Mouse (Mus musculus) embryonic facial prominence, embryonic 11.5 days (tissue): ENCODE results near the gene Aff4. TPM values are rescaled to one million over a fixed set of nuclear protein-coding genes. Genes with fewer than 3 reads are reported as not detected.
"Not testable (repeated sequence)": the region's sequence is repeated elsewhere in the genome, so short reads cannot be mapped to it uniquely, and the experiment has no call there.

Experiments
- ATAC-seq: fragments of 200-750 bp; cut with Nextera tagmentation; replicated peaks from 2 replicates; pipeline ENCODE4 v1.8.0; 2017; ENCODE audit warnings: low read depth; ENCODE audit not compliant: insufficient number of reproducible peaks, low FRiP score, low TSS enrichment
- DNase-seq: peaks from one replicate; pipeline ENCODE4 v3.0.0-alpha.2; 2015; ENCODE audit warnings: low spot score
- H3K27ac ChIP-seq: fragments of 300-500 bp; sonication (generic); replicated peaks from 2 replicates; pipeline ENCODE4 v1.5.1; 2014; ENCODE audit warnings: mild to moderate bottlenecking, low read depth, low read length, control low read depth
- H3K27me3 ChIP-seq: fragments of 300-500 bp; sonication (generic); 2 replicates; pipeline ENCODE4 v1.6.1; 2014; ENCODE audit warnings: mild to moderate bottlenecking, low read length, moderate library complexity, mixed read lengths; ENCODE audit not compliant: control insufficient read depth, insufficient read depth
- H3K36me3 ChIP-seq: fragments of 300-500 bp; sonication (generic); replicated peaks from 2 replicates; pipeline ENCODE4 v1.6.1; 2014; ENCODE audit warnings: low read depth, mild to moderate bottlenecking, low read length, moderate library complexity, mixed read lengths; ENCODE audit not compliant: control insufficient read depth, insufficient read depth
- H3K4me1 ChIP-seq: fragments of 300-500 bp; sonication (generic); 2 replicates; pipeline ENCODE4 v1.6.1; 2014; ENCODE audit warnings: low read length, mixed read lengths; ENCODE audit not compliant: control insufficient read depth, insufficient read depth
- H3K4me2 ChIP-seq: fragments of 300-500 bp; sonication (generic); 2 replicates; pipeline ENCODE4 v1.6.1; 2014; ENCODE audit warnings: low read depth, mild to moderate bottlenecking, control low read depth, low read length, moderate library complexity
- H3K4me3 ChIP-seq: fragments of 300-500 bp; sonication (generic); 2 replicates; pipeline ENCODE4 v1.5.1; 2014; ENCODE audit warnings: low read depth, low read length, control low read depth
- H3K9ac ChIP-seq: fragments of 300-500 bp; sonication (generic); replicated peaks from 2 replicates; pipeline ENCODE4 v1.6.1; 2014; ENCODE audit warnings: mild to moderate bottlenecking, control low read depth, low read length
- H3K9me3 ChIP-seq: fragments of 300-500 bp; sonication (generic); replicated peaks from 2 replicates; pipeline ENCODE4 v1.6.1; 2016; ENCODE audit warnings: mild to moderate bottlenecking, low read length, inconsistent platforms, mixed read lengths; ENCODE audit not compliant: control insufficient read depth
- WGBS: fragments of 180-500 bp; shearing (Covaris S2); extraction: QIAGEN DNeasy Blood & Tissue Kit; methylation state at CpG from one replicate; pipeline ENCODE4 v1.1.7; 2014; 5-methylcytosine and 5-hydroxymethylcytosine counted together
- polyA plus RNA-seq: library from polyadenylated mRNA; unstranded; fragments of >200 nt; fragmentation: Nextera tagmentation; extraction: Ambion mirVana; gene quantifications from 2 replicates; pipeline ENCODE4 v1.2.1, GENCODE M21; 2014

The Aff4 gene
- polyA plus RNA-seq, 1 experiment from 2014 or later = 38.5 TPM

DNA sequence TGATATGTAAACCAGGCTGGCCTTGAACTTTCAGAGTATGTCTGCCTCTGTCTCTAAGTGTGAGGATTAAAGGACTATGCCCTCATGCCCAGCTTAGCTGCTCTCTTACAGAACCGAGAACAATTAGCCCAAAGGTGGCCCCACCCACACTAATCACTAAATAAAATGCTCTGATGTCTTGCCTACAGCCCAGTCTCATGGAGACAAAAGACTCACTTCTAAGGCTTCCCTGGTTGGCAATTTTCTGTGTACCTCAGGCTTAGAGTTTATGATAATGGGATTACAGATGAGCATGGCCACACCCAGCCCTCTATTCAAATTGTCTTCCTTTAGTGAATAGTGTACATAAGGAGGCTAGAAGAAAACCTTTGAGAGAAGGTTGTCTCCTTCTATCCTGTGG lies 39.2 kb upstream of the Aff4 start:
- DNase-seq = no peak
- H3K27me3 ChIP-seq = no peaks in the 10 kb centered on the region

GRCm38 (mm10) chr11:53312823-53313222 lies 37.8 kb upstream of the Aff4 start:
- ATAC-seq, H3K36me3 ChIP-seq: not testable (repeated sequence)
- 75% methylated on average over 1 of the region's 1 CpGs for WGBS

More for the DNA sequence above, 39.2 kb upstream of the Aff4 start:
- no peak overlapping the region for H3K27ac ChIP-seq
- H3K36me3 ChIP-seq = no peaks in the 10 kb centered on the region
- no peak for ATAC-seq
- H3K9ac ChIP-seq = no peak overlapping the region
- no peak overlapping the region for H3K4me2 ChIP-seq
- H3K4me3 ChIP-seq = no peak overlapping the region
- H3K4me1 ChIP-seq = no peaks in the 10 kb centered on the region
- no peaks in the 10 kb centered on the region for H3K9me3 ChIP-seq
- 54% methylated on average over 1 of the region's 1 CpGs for WGBS

GRCm38 (mm10) chr11:53314770-53315173 lies 35.9 kb upstream of the Aff4 start:
- no peaks in the 10 kb centered on the region for H3K27me3 ChIP-seq
- H3K9me3 ChIP-seq = no peaks in the 10 kb centered on the region
- no peak for DNase-seq
- WGBS = 37% methylated on average over 1 of the region's 1 CpGs
- H3K4me2 ChIP-seq = no peak overlapping the region
- no peak overlapping the region for H3K9ac ChIP-seq
- no peaks in the 10 kb centered on the region for H3K4me1 ChIP-seq
- no peak overlapping the region for H3K4me3 ChIP-seq
- H3K36me3 ChIP-seq = no peaks in the 10 kb centered on the region
- ATAC-seq = no peak
- H3K27ac ChIP-seq = no peak overlapping the region

More at GRCm38 (mm10) chr11:53312823-53313222, 37.8 kb upstream of the Aff4 start:
- not testable (repeated sequence) for H3K27me3 ChIP-seq, H3K9me3 ChIP-seq, H3K9ac ChIP-seq, H3K4me3 ChIP-seq, H3K4me2 ChIP-seq, H3K4me1 ChIP-seq, H3K27ac ChIP-seq, DNase-seq

GRCm38 (mm10) chr11:53316996-53317395 lies 33.6 kb upstream of the Aff4 start:
- H3K36me3 ChIP-seq = no peaks in the 10 kb centered on the region
- no peak overlapping the region for H3K4me3 ChIP-seq
- H3K27me3 ChIP-seq = no peaks in the 10 kb centered on the region
- no peak overlapping the region for H3K4me2 ChIP-seq
- H3K4me1 ChIP-seq = no peaks in the 10 kb centered on the region
- H3K27ac ChIP-seq = no peak overlapping the region
- ATAC-seq (no peak), DNase-seq (peak; percentile 53)
- H3K9ac ChIP-seq = no peak overlapping the region
- 36% methylated on average over 6 of the region's 6 CpGs for WGBS
- H3K9me3 ChIP-seq = no peaks in the 10 kb centered on the region

DNA sequence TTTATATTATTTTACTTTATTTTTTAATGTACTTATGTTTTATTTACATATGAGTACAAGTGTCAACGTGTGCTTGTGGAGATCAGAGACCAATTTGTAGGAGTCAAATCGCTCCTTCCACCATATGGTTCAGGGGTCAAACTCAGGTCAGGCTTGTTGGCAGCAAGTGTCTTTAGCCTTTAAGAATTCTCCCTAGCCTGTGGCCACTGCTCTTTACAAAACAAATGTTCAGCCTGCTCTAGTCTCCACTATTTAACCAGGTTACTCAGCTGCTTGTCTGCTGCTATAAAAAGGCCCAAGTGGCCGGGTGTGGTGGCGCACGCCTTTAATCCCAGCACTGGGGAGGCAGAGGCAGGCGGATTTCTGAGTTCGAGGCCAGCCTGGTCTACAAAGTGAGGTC lies 32.6 kb upstream of the Aff4 start:
- Histone ChIP-seq H3K4me1 (no peaks in the 10 kb centered on the region), H3K27ac (no peak overlapping the region), H3K27me3 (no peaks in the 10 kb centered on the region), H3K36me3 (no peaks in the 10 kb centered on the region), H3K4me3 (no peak overlapping the region), H3K9me3 (no peaks in the 10 kb centered on the region), H3K4me2 (no peak overlapping the region), H3K9ac (no peak overlapping the region)
- 72% methylated on average over 7 of the region's 7 CpGs for WGBS
- ATAC-seq (no peak), DNase-seq (no peak)

DNA sequence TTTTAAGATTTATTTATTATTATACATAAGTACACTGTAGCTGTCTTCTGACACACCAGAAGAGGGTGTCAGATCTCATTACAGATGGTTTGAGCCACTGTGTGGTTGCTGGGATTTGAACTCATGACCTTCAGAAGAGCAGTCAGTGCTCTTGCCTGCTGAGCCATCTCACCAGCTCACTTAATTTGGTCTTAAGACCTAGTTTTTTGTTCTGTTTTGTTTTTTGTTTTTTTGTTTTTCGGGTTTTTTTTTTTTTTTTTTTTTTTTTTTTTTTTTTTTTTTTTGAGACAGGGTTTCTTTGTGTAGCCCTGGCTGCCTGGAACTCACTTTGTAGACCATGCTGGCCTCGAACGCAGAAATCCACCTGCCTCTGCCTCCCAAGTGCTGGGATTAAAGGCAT lies 32.1 kb upstream of the Aff4 start:
- not testable (repeated sequence) for H3K4me3 ChIP-seq, H3K27me3 ChIP-seq, H3K9ac ChIP-seq, H3K27ac ChIP-seq, H3K4me2 ChIP-seq, H3K36me3 ChIP-seq, H3K9me3 ChIP-seq, DNase-seq, H3K4me1 ChIP-seq, ATAC-seq
- 88% methylated on average over 3 of the region's 3 CpGs for WGBS

DNA sequence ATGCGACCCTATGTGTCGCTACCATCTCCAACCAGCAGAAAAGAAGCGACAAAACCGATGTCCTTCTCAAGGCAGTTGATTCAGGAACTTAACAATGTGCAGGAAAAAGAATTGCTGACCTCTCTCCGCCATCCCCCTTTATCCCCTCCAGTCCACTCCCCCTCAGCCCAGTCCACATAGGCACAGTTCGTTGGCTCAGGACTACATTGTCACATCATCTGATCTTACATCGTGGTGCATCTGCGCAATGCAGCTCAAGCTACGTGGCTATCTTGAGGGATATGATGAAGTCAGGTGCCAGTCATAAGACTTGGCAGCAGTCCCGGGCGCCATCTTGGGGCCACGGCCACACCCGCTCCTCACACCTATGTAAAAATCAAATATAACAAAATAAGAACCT lies 30.8 kb upstream of the Aff4 start:
- H3K4me3 ChIP-seq, H3K9ac ChIP-seq, H3K27me3 ChIP-seq, ATAC-seq, H3K27ac ChIP-seq, H3K36me3 ChIP-seq, DNase-seq, H3K4me2 ChIP-seq, H3K9me3 ChIP-seq, H3K4me1 ChIP-seq: not testable (repeated sequence)
- WGBS = 92% methylated on average over 13 of the region's 13 CpGs

DNA sequence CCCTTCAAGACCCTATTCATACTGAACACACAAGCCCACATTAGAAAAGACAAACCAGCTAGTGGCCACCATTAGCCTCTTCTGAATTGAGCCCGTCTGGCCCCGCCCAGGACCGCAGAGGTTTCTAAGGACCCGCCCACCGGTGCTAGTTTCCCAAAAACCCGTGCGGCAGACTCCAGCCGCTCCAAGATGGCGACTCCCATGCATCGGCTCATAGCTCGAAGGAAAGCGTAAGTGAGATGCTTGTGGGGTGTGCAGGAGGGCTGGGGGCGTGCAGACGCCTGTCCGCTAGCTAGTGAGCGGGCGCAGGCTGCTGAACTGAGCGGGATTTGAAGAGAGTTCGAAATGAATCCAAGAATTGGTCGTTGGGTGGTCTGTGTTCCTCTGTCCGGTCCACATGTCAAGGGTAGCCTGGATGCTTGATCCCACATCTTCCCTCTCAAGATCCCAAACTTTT lies 26.1 kb upstream of the Aff4 start, which contains the start of gene Zcchc10:
Zcchc10 (plus strand) TSS at position 168 of the 457 bp plus-strand sequence.
- H3K27ac ChIP-seq = no peak within 1 kb of the TSS
- peak within 1 kb of the TSS; percentile 51 for H3K4me2 ChIP-seq
- peak; percentile 90 for ATAC-seq
- peak; percentile 94 for DNase-seq
- H3K9me3 ChIP-seq = no peaks in the 10 kb centered on the region
- no peaks in the 10 kb centered on the region for H3K4me1 ChIP-seq
- peak within 1 kb of the TSS; percentile 81 for H3K4me3 ChIP-seq
- H3K27me3 ChIP-seq = no peaks in the 10 kb centered on the region
- H3K36me3 ChIP-seq = no peaks in the 10 kb centered on the region; the same call in 1 of the 2 replicates
- under 1% methylated on average over 21 of the region's 21 CpGs for WGBS
- peak within 1 kb of the TSS; percentile 79 for H3K9ac ChIP-seq
